Mouse (Mus musculus) lung, embryonic 15.5 days (tissue): ENCODE data around the gene Cacna1c. TPM values are rescaled to one million over a fixed set of nuclear protein-coding genes. Genes with fewer than 3 reads are reported as not detected.
"Not testable (repeated sequence)": the region's sequence is repeated elsewhere in the genome, so short reads cannot be mapped to it uniquely, and the experiment has no call there.

Experiments used
- ATAC-seq: fragments of 200-750 bp; cut with Nextera tagmentation; 2 replicates; pipeline ENCODE4 v1.8.0; 2017; ENCODE audit warnings: moderate number of reproducible peaks, borderline replicate concordance; ENCODE audit not compliant: low FRiP score, low TSS enrichment; ENCODE audit errors: extremely low read depth
- H3K27ac ChIP-seq: fragments of 300-500 bp; sonication (generic); 2 replicates; pipeline ENCODE4 v1.5.1; 2015; ENCODE audit warnings: moderate library complexity, mild to moderate bottlenecking, inconsistent platforms
- H3K27me3 ChIP-seq: fragments of 300-500 bp; sonication (generic); 2 replicates; pipeline ENCODE4 v1.6.1; 2015; ENCODE audit warnings: inconsistent platforms
- H3K36me3 ChIP-seq: fragments of 300-500 bp; sonication (generic); 2 replicates; pipeline ENCODE4 v1.6.1; 2015; ENCODE audit warnings: inconsistent platforms
- H3K4me1 ChIP-seq: fragments of 300-500 bp; sonication (generic); 2 replicates; pipeline ENCODE4 v1.6.1; 2015; ENCODE audit warnings: inconsistent platforms
- H3K4me2 ChIP-seq: fragments of 300-500 bp; sonication (generic); 2 replicates; pipeline ENCODE4 v1.6.1; 2015; ENCODE audit warnings: inconsistent platforms, mild to moderate bottlenecking, moderate library complexity
- H3K4me3 ChIP-seq: fragments of 300-500 bp; sonication (generic); 2 replicates; pipeline ENCODE4 v1.5.1; 2015; ENCODE audit warnings: mild to moderate bottlenecking, inconsistent platforms
- H3K9ac ChIP-seq: fragments of 300-500 bp; sonication (generic); 2 replicates; pipeline ENCODE4 v1.6.1; 2015; ENCODE audit warnings: inconsistent platforms
- H3K9me3 ChIP-seq: fragments of 300-500 bp; sonication (generic); 2 replicates; pipeline ENCODE4 v1.6.1; 2016; ENCODE audit warnings: inconsistent platforms
- WGBS: fragments of 180-500 bp; shearing (Covaris S2); methylation state at CpG from one replicate; pipeline ENCODE4 v1.1.7; 2015; 5-methylcytosine and 5-hydroxymethylcytosine counted together
- polyA plus RNA-seq: library from polyadenylated mRNA; unstranded; fragments of >200 nt; fragmentation: Nextera tagmentation; extraction: Ambion mirVana; gene quantifications from 2 replicates; pipeline ENCODE4 v1.2.1, GENCODE M21; 2015

Gene Cacna1c
- polyA plus RNA-seq, 1 experiment from 2014 or later, result 8.4 TPM

DNA sequence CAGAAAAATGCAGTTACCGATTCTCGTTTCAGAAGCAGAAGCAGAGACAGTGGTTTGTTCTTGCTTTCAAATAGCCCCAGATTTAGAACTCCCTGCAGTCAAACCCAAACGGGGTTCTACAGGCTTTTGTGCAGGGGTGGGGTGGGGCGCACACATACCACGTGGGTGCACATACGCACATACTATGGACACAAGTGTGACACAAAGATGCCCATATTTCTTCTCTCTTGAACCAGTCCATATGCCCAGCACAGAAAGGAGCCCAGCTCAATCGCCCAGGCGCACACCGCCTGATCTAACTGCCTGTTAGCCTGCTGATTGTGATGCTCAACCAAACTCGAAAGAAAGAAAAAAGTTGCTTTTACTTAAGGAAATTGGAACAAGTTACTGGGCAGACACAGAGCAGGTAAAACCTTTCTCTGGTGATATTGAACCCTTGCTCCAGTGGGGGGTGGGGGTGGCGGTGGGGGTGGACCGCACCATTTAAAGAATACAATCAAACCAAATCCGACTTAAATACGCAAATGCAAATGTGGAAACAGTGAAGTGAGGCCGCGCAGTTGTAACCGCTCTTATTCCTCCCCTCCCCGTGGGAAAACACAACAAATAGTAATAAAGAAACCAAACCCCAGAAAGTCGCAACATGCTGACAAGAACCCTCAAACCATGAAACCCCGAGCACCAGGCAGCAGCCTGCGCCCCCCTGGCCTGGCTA, 603.4 kb downstream of the Cacna1c start:
- 41% methylated on average over 21 of the region's 21 CpGs for WGBS

DNA sequence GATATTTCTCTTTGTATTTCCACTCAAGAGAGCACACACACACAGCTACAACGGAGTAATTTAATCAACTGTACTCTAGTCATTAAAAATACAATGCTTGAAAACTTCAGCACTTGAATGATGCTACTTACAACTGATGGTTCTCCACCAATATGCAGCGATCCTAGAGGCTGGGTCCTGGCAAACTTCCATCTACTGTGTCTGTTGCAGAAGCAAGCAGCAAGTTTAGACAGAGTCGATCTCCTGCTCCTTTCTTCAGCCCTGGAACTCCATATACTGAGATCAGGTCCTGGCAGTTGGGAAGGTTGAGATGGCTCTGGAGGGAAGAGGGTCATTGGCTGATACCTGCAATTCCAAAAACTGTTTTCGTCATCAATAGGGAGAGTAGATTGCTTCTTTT, 617.5 kb downstream of the Cacna1c start:
- not testable (repeated sequence) for H3K4me2 ChIP-seq, H3K4me1 ChIP-seq, H3K9ac ChIP-seq, ATAC-seq, H3K9me3 ChIP-seq, H3K36me3 ChIP-seq, H3K27me3 ChIP-seq, H3K27ac ChIP-seq, H3K4me3 ChIP-seq
- 74% methylated on average over 4 of the region's 4 CpGs for WGBS

More for the DNA sequence above, 603.4 kb downstream of the Cacna1c start:
- Histone ChIP-seq H3K27me3 (no peaks in the 10 kb centered on the region), H3K27ac (no peak overlapping the region), H3K4me1 (no peaks in the 10 kb centered on the region), H3K9ac (peak overlapping the region; percentile 36; the same call in 1 of the 2 replicates), H3K4me2 (peak overlapping the region; percentile 67), H3K9me3 (no peaks in the 10 kb centered on the region), H3K36me3 (0 out of 2 replicates have a peak, but pooled peaks cover 6% of the 10 kb centered on the region), H3K4me3 (peak overlapping the region; percentile 39)
- ATAC-seq, result no peak

- Histone ChIP-seq H3K4me1 (no peaks in the 10 kb centered on the region), H3K27ac (peak overlapping the region; percentile 65; the same call in 1 of the 2 replicates), H3K9ac (no peak overlapping the region), H3K27me3 (no peaks in the 10 kb centered on the region), H3K4me3 (no peak overlapping the region), H3K9me3 (no peaks in the 10 kb centered on the region), H3K4me2 (peak overlapping the region; percentile 16; the same call in 1 of the 2 replicates), H3K36me3 (no peaks in the 10 kb centered on the region)
- peak; percentile 46; the same call in 1 of the 2 replicates for ATAC-seq
- 67% methylated on average over 6 of the region's 6 CpGs for WGBS
Observed at GRCm38 (mm10) chr6:118574351-118574750, 621.9 kb downstream of the Cacna1c start.

DNA sequence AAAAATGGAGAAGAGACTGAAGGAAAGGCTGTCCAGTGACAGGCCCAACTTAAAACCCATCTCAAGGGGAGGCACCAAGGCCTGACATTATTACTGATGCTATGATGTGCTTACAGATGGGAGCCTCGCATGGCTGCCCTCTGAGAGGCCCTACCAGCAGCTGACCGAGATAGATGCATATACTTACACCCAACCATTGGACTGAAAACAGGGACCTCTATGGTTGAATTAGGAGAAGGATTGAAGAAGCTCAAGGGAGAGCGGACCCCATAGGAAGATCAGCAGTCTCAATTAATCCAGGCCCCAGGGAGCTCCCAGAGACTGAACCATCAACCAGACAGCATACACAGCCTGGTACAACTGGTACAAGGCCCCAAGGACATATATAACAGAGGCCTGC, 628.4 kb downstream of the Cacna1c start:
- Histone ChIP-seq H3K4me3 (no peak overlapping the region), H3K27ac (no peak overlapping the region), H3K4me2 (no peak overlapping the region), H3K9ac (no peak overlapping the region), H3K4me1 (peaks cover 11% of the 10 kb centered on the region; the same call in 1 of the 2 replicates), H3K9me3 (no peaks in the 10 kb centered on the region), H3K36me3 (no peaks in the 10 kb centered on the region), H3K27me3 (no peaks in the 10 kb centered on the region)
- 94% methylated on average over 3 of the region's 3 CpGs for WGBS
- no peak for ATAC-seq

GRCm38 (mm10) chr6:118561745-118562609, 634.2 kb downstream of the Cacna1c start, which contains the start of gene Ankrd26:
Gene Ankrd26, minus strand, starts transcription at chr6:118562226.
- Histone ChIP-seq H3K4me3 (peak within 1 kb of the TSS; percentile 84), H3K27me3 (no peaks in the 10 kb centered on the region), H3K9ac (peak within 1 kb of the TSS; percentile 81), H3K27ac (peak within 1 kb of the TSS; percentile 70), H3K4me2 (peak within 1 kb of the TSS; percentile 92), H3K36me3 (peaks cover 16% of the 10 kb centered on the region), H3K9me3 (no peaks in the 10 kb centered on the region), H3K4me1 (peaks cover 22% of the 10 kb centered on the region; the same call in 1 of the 2 replicates)
- peak; percentile 97 for ATAC-seq
- 4% methylated on average over 54 of the region's 54 CpGs for WGBS

DNA sequence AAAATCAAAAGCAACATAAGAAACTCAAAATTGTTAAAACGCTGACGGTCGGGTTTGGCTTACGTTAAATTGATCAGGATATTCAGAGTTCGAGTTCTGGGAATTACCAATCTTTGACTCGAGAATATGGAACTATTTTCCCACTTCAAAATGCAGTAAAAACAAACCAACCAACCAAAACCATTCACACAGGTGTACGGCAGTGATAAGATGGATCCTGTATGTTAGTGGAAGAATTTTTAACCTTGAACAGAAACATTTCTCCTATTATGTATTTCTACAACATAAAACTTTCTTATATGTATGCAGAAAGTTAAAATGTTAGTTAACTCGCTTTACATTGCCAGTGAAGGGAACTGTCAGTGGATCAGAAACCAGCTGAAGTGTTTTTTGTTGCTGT, 635.0 kb downstream of the Cacna1c start:
- peaks cover 23% of the 10 kb centered on the region for H3K36me3 ChIP-seq
- no peak overlapping the region for H3K27ac ChIP-seq
- peak overlapping the region; percentile 81 for H3K9ac ChIP-seq
- no peak for ATAC-seq
- H3K4me2 ChIP-seq, result peak overlapping the region; percentile 92
- H3K4me1 ChIP-seq, result peaks cover 22% of the 10 kb centered on the region; the same call in 1 of the 2 replicates
- no peaks in the 10 kb centered on the region for H3K9me3 ChIP-seq
- no peaks in the 10 kb centered on the region for H3K27me3 ChIP-seq
- 75% methylated on average over 8 of the region's 8 CpGs for WGBS
- H3K4me3 ChIP-seq, result peak overlapping the region; percentile 84

GRCm38 (mm10) chr6:118538627-118539026, 657.6 kb downstream of the Cacna1c start:
- Histone ChIP-seq H3K27me3 (no peaks in the 10 kb centered on the region), H3K4me3 (no peak overlapping the region), H3K4me2 (no peak overlapping the region), H3K27ac (no peak overlapping the region), H3K9ac (no peak overlapping the region), H3K9me3 (no peaks in the 10 kb centered on the region), H3K4me1 (no peaks in the 10 kb centered on the region), H3K36me3 (peaks cover 46% of the 10 kb centered on the region)
- no peak for ATAC-seq
- WGBS, result 79% methylated on average over 4 of the region's 4 CpGs

Other genes starting within 250 kb of the Cacna1c start
- 6.0 and 7.6 TPM in 2 replicates for gene Dcp1b, start 21.2 kb downstream of the Cacna1c start, polyA plus RNA-seq
- 0.19 TPM in 1 of 2 replicates, not detected in the other for gene Cacna2d4, start 40.1 kb upstream of the Cacna1c start, polyA plus RNA-seq
- gene Lrtm2, start 134.3 kb upstream of the Cacna1c start, polyA plus RNA-seq, result 0.04 and 0.11 TPM in 2 replicates
- 42.8 and 43.6 TPM in 2 replicates for gene Adipor2, start 221.3 kb upstream of the Cacna1c start, polyA plus RNA-seq